Mouse (Mus musculus) activated CD4-positive, CD25-positive, alpha-beta regulatory T cell, adult 4 months (primary cell): ENCODE results near the gene Il25. TPM values are rescaled to one million over a fixed set of nuclear protein-coding genes. Genes with fewer than 3 reads are reported as not detected.
"Not testable (repeated sequence)": the region's sequence is repeated elsewhere in the genome, so short reads cannot be mapped to it uniquely, and the experiment has no call there.

ENCODE experiments used
- ATAC-seq: one replicate; pipeline ENCODE4 v1.8.0; 2017
- polyA plus RNA-seq, 2 experiments: library from polyadenylated mRNA; unstranded; fragments of 100-300 nt; shearing (Covaris generic); gene quantifications; one replicate each; pipeline ENCODE4 v1.2.1; 2017

Gene Il25
- polyA plus RNA-seq, 2 experiments from 2014 or later = not detected

GRCm38 (mm10) chr14:54927296-54927695 lies 5.2 kb upstream of the Il25 start:
- ATAC-seq = no peak

- no peak for ATAC-seq
Observed at GRCm38 (mm10) chr14:54929801-54930200, 2.7 kb upstream of the Il25 start.

- ATAC-seq = no peak
Observed at GRCm38 (mm10) chr14:54930431-54930830, 2.1 kb upstream of the Il25 start.

- ATAC-seq = no peak
Observed at GRCm38 (mm10) chr14:54935904-54936830, 3.7 kb downstream of the Il25 start, which contains the start of gene Cmtm5. TSS of gene Cmtm5 (plus strand) at chr14:54936261.

- no peak for ATAC-seq
Observed at GRCm38 (mm10) chr14:54936831-54937160, 4.3 kb downstream of the Il25 start.

- ATAC-seq = no peak
Observed at GRCm38 (mm10) chr14:54937361-54938182, 5.1 kb downstream of the Il25 start.

- ATAC-seq = no peak
Observed at GRCm38 (mm10) chr14:54938431-54939219, 6.1 kb downstream of the Il25 start.

- ATAC-seq = no peak
Observed at GRCm38 (mm10) chr14:54939434-54940175, 7.1 kb downstream of the Il25 start.

GRCm38 (mm10) chr14:54940176-54940530 lies 7.7 kb downstream of the Il25 start:
- no peak for ATAC-seq

GRCm38 (mm10) chr14:54941024-54941978 lies 8.8 kb downstream of the Il25 start:
- no peak for ATAC-seq

- no peak for ATAC-seq
Observed at GRCm38 (mm10) chr14:54942479-54942878, 10.0 kb downstream of the Il25 start.

- ATAC-seq = no peak
Observed at GRCm38 (mm10) chr14:54943971-54944370, 11.5 kb downstream of the Il25 start.

GRCm38 (mm10) chr14:54944939-54945338 lies 12.4 kb downstream of the Il25 start:
- no peak for ATAC-seq

- no peak for ATAC-seq
Observed at GRCm38 (mm10) chr14:54945975-54946704, 13.6 kb downstream of the Il25 start.

- ATAC-seq = not testable (repeated sequence)
Observed at GRCm38 (mm10) chr14:54947008-54947407, 14.5 kb downstream of the Il25 start.

GRCm38 (mm10) chr14:54948781-54949180 lies 16.3 kb downstream of the Il25 start:
- ATAC-seq = no peak

GRCm38 (mm10) chr14:54950493-54950892 lies 18.0 kb downstream of the Il25 start:
- no peak for ATAC-seq

- ATAC-seq = no peak
Observed at GRCm38 (mm10) chr14:54951587-54951986, 19.1 kb downstream of the Il25 start.

GRCm38 (mm10) chr14:54953664-54954206 lies 21.2 kb downstream of the Il25 start:
- ATAC-seq = no peak

- ATAC-seq = no peak
Observed at GRCm38 (mm10) chr14:54954474-54954873, 22.0 kb downstream of the Il25 start.
